Mouse (Mus musculus) thymus, postnatal 14 days (tissue): Measurements from ENCODE around the gene Gm44805.

Experiments
- DNase-seq: peaks from one replicate; pipeline ENCODE4 v3.0.0; 2021

The Gm44805 gene

DNA sequence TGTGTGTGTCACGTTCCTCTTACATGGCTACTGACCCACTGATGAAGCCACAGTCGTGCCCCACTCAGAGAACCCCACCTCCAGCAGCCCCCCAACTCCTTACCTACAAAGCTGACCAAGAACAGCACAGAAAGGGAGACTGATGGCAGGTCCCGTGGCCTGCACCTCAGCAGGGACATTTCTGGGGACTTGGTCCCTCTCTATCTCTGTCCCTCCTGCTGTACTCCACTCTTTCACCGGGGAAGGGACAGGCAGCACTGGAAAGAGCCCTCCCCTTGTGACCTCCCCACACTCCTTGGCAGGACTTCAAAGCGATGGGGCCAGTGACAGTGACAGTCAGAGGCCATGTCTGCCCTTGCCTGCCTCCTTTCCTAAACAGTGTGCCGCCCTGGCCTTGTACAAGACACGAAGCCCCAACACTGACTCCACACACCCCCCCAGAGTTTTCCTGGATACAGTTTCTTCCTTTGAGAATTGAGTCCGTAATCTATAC, at the start of gene Gm44805, which contains the start of gene Apoc4:
Gene Gm44805, minus strand, starts transcription at position 222 of the 493 bp plus-strand sequence.
Gene Apoc4, minus strand, starts transcription at position 278 of the 493 bp plus-strand sequence.
- DNase-seq = no peak

DNA sequence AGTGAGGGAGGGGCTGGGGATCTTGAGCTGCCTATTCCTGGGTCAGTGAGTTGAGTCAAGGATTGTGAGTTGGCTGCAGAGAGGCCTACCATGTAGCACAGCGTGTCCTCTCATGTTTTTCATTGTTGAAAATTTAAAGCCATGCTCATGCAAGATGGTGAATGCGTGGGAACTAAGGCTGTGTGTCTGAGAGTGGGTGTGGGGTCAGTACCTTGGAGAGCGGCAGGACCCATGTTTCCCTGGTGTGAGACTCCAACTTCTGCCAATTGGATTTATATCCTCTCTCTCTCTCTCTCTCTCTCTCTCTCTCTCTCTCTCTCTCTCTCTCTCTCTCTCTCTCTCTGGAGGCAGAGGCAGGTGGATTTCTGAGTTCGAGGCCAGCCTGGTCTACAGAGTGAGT, 45.3 kb upstream of the Gm44805 start:
- DNase-seq = no peak

DNA sequence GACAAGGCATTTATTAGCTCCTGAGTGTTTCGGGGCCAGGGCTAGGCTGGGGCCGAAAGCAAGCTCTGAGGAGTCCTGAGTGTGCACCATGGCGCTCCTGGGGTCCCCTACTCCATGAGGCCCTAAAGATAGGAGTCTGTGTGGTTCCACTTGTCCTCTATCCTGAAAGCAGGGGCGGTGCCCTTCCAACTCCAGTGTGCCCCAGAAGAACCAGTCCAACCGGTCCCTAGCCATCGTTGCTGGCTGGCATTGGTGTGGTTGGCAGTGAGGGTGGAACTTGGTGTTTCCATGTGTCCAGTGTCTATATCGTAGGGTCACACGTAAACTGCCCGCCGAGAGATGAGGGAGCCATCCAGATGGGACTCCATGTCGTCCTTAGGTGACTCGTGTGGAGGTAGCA, 42.9 kb upstream of the Gm44805 start:
- no peak for DNase-seq

DNA sequence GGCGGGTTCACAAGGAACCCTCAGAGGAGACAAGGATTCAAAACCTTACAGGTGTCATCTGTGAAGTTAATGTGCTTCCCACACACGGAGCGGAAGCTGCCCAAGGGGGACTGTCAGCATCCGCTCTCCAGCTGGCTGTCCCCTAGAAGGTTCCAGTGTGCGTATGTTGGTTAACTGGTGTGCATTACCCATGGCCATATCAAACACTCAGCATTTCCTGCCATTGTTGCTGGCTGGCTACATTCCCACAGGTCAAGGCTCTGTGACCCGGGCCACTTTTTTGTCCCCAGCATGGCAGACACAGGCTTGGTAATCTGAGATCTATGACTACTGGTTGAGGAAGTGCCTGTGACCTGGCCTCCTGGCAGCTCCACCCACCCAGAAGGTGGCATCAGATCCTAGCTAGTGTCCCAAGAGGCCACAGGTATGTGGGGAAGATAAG, 41.6 kb upstream of the Gm44805 start:
- no peak for DNase-seq

DNA sequence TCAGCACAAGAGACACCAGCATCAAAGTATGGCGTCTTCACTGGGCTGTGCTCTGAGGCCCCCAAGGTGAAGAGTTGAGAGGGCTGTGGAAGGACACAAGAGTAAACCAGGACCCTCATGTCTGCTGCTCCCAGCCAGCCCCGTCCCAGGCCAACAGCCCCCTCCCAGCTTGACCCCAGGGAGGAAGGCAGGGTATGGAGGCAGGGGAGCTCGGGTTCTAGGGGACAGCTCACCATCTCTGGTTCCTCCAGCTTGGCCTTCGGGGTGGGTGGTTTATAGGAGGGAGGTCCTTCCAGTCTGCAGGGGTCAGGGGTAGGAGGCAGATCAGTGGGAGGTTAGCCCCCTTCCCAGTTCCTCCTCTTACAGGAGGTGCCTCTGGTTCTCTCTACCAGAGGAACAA, 38.0 kb upstream of the Gm44805 start:
- DNase-seq = no peak

DNA sequence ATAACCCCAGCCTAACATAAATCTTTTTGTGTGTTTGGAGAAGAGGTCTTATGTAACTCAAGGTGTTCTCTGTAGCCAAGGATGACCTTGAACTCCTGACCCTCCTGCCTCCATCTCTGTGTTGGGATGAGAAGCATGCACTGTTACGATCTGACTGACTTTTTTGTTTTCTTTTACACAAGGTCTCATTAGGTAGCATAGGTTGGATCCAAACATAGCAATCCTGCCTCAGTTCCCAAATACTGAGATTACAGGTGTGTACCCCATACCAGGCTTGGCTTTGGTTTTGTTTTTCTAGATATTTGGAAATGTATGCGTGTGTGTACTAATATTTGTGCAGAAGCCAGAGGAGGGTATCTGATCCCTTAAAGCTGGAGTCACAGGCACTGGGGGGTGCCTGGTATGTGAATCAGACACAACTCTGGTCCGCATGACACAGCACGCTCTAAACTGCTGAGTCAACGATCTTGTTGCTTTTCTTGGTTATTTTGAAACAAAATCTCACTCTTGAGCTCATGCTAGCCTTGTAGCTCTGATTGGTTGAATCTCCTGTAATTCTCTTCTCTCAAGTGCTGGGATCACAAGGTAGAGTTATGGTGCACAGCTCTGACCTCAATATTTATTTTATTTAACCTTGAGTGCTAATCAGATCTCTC, 37.2 kb upstream of the Gm44805 start:
- no peak for DNase-seq

DNA sequence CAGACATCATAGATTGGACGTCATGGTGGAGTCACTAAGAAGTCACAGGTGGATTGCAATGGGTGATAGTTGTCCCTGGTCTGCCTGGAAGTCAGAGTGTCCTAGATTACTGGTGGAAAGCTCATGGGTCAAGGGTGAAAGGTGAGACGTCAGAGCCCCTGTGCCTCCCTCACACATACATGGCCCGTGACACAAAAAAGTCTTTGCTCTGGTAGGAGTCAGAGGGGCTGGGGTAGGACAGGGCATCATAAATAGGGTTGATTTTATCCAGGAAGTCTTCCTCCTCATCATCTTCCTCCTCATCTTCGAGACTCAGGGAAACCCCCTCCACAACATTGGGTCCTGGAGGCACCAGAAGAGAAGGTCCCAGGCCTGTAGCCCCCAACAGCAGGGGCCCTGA, 36.1 kb upstream of the Gm44805 start:
- DNase-seq = no peak

DNA sequence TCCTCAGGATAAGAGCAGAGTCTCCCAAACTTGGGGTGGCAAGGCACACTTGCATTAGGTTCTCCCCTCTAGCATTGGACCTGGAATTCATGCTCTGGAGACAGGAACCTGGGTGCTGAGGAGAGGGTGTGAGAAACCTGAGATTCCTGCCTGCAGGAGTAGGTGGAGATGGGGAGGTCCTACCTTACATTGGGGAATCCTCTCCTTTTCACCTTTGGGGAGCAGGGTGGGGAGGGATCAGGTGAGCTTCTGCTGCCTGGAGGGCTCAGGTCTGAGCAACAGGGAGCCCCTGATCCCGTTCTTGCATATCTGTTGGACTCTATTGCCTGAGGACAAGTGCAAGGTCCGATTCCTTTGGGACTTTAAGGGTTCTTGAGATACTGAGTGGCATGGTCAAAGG, 35.6 kb upstream of the Gm44805 start:
- no peak for DNase-seq

DNA sequence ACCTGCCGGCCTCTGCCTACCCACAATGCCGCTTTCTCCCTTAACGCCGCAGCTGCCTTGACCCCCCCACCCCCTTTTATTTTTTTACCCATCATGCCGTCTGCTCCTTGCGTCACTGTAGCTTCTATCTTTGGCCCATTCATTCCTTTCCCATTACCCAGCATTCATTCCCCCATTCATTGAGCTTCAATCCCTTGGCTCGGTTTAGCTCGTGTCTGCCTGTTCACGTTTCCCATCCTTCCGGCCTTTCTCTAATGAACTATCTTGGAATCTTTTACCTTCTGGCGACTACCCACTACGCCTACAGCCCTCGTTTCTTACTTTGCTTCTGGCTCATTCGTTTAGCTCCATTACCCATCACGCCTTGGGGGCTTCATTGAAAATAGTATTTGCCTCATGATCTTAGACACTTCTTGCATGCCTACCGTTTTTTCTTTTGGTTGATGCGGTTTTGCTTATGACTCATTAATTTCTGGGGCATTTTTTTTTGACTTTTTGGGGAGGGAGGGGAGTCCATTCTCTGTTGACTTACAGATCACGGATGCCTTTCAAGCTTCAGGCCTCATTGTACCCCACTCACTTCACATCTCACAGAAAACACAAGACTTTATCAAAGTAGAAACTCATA, 34.9 kb upstream of the Gm44805 start:
- DNase-seq = no peak

DNA sequence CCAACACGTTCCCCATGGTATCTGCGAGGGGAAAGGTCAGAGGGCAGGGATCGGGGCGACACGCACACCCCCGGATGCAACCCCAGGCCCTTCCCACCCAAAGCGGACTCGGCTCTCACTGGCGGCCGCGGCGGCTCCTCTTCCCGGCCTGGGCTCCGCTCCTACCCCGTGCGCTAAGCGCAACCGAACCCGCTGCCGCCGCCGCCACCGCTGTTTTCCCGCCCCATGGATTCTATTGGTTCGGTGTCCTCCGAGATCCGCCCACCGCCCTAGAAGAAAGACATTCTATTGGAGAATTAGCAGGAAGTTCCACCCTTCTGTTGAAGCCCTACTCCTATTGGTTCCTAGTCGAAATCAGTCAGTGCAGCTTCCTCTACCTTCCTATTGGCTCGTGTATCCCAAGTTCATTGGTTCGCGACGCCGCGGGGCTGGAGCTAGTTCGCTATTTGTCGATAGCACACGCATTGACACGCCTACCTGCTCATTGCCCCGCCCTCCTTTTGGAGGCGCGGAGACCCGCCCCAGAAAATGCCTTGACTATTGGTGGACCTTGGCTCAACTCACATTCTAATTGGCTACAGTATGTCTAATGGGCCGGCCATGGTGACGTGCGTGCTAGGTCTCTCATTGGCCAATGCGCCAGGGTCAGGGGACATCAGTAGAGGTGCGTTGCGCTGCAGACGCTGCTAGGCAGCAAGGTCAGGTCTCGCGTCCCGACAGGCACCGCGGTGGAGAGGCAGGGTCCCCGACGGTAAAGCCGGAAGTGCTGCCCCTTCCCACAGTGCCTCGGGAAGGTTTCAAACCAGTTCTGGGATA, 34.2 kb upstream of the Gm44805 start, which contains the start of gene Tomm40:
Gene Tomm40, minus strand, starts transcription at position 200 of the 816 bp plus-strand sequence.
- DNase-seq = peak; percentile 98

DNA sequence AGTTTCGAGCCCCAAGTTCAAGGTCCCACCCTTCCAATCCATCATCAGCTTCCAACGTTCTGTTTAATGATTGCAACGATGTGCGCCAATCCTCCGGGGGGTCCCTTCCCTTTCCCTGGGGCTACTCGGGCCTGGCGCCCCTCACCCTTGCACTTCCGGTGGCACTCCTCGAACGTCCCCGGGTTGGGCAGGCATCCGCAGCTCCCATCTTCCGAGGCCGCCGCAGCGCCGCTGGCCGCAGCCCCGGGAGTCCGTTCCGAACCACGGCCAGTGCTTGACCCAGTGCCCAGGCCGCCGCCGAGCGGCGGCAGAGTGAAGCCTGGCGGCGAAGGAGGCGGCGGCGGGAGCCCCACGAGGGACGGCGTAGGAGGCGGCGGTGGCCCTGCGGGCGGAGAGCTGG, 33.6 kb upstream of the Gm44805 start:
- DNase-seq = no peak

DNA sequence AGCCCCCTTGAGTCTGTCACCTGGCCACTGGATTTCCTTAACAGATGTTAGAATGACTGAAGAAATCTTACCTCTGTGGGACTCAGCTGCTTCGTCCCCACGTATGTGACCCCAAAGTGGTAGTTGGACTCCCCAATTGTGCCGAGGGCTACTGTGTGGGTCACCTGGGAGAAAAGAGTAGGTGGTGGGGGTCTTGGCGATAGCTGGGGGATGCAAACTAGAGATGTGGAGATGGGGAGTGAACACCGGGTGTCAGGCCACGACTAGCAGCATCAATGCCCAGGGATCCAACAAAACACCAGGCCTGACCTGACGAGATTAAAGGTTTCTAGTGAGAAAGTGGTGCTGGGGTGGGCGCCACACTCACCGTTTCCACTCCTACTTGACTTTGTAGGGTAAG, 32.4 kb upstream of the Gm44805 start:
- DNase-seq = no peak

DNA sequence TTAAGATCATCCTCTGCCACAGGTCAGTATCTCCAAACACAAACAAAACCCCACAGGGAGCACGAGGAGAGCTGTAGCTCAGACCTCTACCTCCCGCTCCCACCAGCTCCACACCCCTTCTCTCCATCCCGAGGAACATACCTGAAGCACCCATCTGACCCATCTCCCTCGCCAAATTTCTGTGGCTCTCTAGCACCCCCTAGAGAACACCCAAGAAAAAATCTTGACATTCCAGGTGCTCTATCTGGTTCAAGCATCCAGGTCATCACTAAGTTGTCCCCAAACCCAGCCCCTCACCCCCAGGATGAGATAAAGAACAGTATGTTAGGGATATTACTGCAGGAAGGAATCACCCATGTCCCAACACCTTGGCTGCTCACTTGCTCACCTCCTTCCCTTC, 32.0 kb upstream of the Gm44805 start:
- DNase-seq = peak; percentile 44

DNA sequence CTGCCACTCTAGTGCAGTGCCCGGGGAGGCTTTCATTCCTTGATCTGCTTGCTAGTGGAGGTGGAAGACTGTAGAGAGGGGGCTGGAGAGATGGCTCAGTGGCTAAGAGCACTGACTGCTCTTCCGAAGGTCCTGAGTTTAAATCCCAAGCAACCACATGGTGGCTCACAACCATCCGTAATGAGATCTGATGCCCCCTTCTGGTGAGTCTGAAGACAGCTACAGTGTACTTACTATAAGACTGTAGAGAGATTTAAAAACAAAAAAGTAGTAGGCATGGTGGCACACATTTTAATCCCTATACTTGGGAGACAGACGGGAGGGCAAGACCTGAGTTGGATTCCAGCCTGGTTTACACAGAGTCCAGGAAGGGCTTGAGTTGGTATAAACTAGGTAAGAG, 31.2 kb upstream of the Gm44805 start:
- no peak for DNase-seq

DNA sequence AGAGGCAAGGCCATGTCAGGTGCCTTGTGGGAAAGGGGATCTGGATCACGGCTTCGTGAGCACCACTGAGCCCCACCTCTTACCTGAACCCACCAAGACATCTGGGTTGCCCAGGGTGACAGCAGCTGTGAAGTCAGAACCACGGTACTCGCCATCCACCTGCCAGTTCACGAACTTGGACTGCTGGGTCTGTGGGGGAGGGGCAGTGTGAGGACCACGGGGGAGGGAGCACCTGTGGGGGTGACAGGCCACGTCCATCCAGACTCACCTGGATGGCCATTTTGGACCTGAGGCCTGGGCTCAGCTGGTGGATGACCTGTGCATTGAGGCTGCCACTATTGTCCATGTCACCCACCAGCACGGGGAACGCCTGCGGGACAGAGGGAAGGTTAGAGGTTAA, 29.4 kb upstream of the Gm44805 start:
- DNase-seq = no peak

DNA sequence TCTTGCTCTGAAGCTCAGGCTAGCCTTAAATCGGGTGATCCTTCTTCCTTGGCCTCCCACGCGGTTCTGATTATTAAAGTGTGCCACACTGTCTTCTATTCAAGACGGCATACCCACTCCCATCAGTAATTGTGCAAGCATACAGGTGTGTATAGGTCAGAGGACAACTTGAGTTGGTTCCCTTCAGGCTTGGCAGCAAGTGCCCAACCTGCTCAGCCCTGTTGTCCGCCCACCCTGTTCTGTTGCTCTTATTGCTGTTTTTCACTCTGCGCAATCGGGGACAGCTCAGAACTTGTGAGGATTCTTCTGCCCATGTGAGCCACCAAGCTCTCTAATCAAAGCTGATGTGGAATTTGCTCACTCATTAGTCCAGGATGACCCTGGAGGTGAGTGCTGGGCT, 24.0 kb upstream of the Gm44805 start:
- no peak for DNase-seq

DNA sequence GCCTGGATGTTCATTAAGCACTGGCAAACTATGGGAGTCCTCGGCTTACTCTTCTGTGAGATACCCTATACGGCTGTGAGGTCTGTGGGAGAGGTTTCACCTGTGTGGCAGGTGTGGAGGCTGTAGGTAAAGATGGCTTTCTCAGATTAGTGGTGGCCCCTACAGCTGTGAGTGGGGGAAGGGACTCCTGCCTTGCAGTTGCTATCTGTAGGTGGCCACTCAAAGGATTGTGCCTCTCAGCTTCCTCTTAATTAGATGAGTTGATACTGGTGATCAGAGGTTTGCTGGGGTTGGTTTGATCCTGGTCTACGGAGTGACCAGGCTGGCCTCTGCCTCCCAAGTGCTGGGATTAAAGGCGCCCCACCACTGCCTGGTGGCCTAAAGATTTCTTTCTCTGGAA, 23.3 kb upstream of the Gm44805 start:
- no peak for DNase-seq

DNA sequence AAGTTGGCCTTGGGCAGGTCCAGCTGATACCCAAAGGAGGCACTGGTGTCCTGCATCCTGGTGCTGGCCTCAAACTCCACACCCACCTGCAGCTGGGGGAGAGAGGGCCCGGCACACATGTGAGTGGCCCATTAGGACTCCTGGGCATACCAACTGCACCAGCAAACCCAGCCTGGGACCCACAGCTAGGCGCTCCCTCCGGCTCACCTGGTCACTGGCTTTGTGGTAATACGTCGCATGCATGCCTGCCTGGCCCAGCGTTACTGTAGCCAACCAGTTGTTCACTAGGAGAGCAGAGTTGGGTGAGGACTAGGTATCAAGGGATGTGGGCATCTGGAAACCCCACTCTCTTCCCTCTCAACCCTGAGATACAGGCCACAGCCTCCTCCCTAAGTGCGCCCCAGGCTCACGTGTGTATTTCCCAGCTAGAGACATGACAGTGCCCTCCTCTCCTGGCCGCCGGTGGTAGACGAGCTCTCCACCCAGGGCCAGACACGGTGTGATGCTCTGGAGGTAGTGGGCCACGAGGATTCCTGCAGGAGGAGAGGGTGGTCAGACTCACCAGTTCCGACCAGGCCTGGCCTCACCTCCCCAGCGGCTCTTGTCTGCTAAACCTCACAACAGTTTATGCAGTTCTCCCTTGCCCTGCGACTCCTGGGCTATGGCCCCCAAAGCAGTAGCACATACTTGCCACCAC, 21.8 kb upstream of the Gm44805 start:
- no peak for DNase-seq

DNA sequence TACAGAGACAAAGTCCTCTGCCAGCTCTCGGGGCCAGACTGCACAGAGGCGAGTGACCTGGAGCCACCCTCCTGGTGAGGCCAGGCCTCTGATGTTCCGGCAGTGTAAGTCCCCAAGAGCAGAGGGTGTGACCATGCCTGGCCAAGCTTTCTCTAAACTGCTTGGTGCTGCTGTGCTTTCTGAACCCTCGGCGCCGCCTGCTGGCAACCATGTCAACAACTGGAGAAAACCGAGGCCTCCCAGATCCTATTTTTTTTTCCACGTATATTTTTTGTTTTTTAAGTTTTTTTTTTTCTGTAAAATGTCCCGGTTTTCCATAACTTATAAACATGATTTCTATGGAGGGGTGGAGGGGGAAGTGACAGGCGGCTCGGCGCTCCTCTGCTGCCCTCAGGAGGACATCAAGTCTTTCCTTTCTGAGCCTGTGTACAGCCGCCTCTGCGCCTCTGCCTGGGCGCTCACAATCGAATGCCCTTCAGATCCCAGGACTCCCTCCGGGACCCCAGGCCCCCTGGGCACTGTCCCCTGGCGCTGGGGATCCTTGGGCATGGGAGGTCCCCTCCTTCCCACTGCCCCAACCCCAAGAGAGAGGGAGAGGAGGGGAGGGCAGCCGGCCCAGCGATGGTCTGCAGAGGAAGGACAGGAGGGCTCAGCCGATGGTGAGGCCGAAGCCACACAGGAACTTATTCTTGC, 20.0 kb upstream of the Gm44805 start:
- DNase-seq = peak; percentile 67

DNA sequence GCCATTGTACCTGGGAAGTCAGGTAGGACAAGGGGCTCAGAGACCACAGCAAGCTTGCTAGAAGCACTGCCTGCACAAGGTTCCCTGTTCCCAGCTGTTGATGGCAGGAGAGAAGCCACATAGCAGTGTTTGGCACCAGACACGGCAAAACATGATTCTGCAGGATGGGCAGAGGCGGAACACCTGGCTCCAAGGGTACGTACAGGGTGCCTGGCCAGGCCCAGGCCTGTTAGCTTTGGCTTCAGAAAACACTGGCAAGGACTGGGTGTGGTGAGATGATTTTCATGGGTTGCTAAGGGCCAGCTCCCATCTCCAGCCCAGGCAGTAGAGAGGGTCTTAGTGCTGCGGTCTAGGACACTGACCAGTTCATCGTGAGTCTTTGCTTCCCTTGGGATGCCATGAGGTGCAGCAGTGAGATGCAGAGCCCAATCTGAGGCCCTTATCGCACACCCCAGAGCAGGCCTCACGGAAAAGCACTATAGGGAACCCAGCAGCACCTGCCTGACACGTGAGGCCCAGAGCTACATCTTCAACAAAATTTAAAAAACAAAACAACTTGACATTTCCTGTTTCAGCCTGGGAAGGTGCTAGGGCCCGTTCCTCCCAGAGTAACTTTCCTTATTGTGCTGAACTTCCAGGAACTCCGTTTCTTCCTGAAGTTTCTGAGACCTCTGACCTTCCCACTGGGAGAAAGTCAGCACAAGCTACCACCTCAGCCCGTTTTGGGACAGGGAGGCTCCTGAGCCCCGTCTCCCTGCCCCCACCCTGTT, 19.3 kb upstream of the Gm44805 start:
- DNase-seq = peak; percentile 35

DNA sequence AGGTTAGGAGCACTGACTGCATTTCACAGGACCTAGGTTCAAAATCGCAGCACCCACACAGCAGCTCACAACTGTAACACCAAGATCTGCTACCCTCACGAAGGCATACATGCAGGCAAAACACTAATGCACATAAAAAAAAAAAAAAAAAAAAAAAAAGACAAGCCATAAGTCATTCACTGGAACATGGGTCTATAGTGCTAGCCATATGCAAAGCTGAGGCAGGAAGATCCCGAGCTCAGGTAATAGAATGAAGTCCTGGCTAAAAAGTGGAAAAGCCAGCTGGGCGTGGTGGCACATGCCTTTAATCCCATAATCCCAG, 18.6 kb upstream of the Gm44805 start:
- no peak for DNase-seq
